Mouse (Mus musculus): ENCODE data around the gene Tymp.

The Tymp gene

DNA sequence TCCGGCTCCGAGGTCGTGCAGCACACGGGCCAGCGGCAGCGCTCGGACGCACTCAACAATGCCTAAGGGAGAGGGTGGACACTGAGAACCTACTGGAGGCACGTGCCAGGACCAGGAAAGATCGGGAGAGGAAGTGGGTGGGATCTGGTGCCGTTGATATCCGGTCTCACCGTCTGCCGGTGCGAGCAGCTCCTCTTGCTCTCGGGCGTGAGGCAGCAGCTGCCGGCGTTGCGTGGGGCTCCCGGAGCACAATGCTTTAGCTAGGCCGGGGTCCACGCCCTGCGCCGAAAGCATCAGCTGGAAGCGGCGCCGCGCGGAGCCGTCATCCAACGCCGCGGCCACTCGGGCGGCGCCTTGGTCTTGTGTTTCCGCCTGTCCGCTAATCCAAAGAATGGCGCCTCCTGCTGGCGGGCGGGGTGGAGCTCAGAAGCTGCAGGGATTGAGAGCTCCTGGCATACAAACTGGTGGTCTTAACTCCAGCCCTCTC is 3.0 kb downstream of the Tymp start, which contains the start of gene Sco2:
TSS of gene Sco2 (minus strand) at position 85 of the 487 bp plus-strand sequence.
- peak; percentile 81 to 96 for DNase-seq

DNA sequence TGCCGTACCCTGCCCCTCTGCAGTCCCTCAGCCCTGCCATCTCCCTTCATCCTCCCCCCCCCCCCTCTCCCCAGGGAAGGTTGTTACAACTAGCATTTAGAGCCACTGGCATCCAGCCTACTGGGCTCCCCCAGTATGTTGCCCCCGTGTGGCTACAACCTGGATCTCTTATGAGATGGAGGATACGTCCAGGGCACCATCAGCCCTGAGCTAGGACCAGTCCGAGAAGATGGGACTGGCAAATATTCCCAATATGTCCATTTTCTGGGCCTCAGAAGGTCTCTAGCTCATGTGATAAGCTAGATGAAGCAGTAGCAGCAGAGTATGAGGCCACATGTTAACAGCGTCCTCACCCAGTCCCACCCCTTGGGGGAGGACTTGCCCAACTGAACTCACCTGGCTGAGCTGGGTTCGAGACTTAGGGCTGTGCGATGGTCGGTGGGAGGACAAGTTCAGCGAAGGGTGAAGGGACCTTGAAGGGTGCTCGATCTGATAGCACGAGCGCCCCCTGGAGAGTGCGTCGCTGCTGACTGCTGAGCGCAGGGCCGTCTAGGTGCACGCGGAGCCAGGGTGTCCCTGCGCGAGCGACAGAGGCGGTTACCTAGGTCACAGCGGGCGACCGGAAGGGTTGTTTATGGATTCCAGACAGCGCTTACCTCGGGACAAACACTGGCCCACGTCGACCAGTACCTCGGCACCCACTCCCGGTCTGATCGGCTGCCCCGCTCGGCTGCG is 3.6 kb downstream of the Tymp start:
- peak; percentile 75 to 89 for DNase-seq

DNA sequence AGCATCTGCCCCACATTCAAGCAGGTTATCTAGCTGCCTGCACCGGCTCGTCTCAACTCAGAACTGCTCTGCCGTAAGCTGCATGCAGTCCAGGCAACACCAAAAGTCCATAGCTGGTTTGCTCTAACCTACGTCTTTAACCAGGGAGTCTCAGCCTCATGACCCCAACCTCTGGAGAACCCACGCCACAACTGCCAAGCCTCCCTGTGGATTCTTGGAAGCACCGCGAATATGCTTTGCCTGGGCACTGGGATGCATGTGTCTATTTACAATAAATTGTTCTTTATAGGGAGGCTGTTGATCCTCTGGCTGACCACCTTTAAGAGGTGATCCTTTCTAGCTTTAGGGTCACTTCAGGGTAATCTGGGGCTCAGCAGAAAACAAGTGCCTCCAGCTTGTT is 4.3 kb downstream of the Tymp start:
- no peak for DNase-seq

DNA sequence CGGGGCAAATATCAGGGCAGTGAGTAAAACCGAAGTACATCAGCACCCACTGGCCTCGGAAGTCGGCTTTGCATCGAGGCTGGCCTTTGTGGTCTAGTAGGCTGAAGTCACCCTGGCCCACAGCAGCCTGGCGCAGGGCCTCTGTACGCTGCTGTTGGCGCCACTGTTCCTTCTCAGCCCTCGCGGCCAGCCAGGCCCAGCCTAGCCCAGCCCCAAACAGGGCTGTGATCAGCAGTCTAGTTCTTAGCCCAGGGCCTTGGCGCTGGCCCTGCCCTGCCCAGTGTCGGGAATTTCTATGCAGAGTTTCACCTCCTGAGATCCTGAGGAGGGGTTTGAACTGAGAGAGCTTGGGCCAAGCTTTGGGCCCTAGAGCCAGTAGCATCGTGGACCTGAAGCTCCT is 4.8 kb downstream of the Tymp start:
- DNase-seq, result no peak

DNA sequence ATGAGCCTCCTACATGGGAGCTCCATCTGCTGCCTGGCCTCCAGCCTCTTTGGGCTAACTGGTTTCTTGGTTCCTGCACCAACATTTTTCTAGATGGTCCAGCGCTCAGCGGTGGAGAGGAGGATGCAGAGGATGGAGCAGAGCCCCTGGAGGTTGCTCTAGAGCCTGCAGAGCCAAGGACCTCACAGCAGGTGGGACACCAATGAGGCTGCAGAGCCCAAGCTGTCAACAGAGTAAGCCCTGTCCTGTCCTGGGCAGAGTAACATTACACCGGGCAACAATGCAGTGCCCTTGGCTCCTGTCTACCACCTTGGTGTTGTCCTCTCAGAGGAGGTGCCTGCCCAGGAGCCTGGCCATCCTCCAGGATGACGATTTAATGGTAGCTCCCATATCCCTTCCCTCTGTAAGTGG is 11.7 kb downstream of the Tymp start:
- DNase-seq, result no peak

DNA sequence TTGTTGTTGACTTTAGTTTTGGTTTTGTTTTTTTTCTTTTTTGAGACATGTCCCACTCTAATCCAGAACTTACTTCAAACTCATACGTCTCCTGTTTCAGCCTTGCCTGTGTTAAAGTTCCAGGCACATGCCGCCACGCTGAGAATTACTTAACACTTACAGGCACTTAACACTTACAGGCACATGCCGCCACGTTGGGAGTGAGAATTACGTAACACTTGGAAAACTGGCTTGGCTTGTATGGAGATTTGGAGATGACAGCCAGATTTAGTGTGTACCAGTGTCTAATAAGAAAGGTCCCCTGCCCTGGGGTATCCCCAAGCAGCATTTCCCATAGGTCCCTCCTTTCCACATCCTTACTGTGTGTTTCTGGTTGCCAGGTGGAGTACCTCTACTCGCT is 13.8 kb downstream of the Tymp start:
- DNase-seq, result no peak

DNA sequence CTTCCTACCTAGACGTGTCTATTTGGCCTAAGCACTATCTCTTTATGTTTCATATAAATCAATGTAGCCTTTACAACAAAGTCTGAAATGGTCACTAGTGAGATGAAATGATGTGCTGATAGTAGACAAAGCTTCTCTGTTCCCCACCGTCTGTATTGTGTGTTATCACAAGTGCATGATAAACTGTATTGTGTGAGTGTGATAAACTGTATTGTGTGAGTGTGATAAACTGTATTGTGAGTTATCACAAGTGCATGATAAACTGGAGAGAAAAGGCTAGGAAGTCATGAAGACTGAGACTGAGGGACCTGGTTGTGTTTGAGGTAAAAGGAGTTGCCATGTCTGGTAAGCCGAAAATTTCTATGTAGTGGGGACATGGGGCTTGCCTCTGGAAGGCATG is 18.1 kb downstream of the Tymp start:
- no peak for DNase-seq

DNA sequence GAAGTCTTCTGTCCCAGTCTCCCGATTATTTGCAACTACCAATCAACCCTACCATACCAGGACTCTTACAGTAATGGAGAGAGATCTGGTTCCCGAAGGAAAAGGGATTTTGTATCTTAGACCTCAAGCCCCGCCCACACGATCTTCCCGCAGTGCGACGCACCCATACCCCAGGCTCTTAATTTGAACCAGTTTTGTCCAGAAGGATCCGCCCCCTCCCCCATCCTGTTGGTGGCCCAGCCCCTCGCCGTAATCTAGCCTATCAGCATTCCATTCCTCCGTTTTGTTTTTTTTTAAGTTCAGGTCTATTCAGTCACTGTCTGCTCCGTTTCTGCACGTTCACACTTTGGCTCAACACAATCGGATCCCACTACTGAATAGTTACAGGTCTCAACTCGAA is 20.5 kb downstream of the Tymp start:
- no peak for DNase-seq

DNA sequence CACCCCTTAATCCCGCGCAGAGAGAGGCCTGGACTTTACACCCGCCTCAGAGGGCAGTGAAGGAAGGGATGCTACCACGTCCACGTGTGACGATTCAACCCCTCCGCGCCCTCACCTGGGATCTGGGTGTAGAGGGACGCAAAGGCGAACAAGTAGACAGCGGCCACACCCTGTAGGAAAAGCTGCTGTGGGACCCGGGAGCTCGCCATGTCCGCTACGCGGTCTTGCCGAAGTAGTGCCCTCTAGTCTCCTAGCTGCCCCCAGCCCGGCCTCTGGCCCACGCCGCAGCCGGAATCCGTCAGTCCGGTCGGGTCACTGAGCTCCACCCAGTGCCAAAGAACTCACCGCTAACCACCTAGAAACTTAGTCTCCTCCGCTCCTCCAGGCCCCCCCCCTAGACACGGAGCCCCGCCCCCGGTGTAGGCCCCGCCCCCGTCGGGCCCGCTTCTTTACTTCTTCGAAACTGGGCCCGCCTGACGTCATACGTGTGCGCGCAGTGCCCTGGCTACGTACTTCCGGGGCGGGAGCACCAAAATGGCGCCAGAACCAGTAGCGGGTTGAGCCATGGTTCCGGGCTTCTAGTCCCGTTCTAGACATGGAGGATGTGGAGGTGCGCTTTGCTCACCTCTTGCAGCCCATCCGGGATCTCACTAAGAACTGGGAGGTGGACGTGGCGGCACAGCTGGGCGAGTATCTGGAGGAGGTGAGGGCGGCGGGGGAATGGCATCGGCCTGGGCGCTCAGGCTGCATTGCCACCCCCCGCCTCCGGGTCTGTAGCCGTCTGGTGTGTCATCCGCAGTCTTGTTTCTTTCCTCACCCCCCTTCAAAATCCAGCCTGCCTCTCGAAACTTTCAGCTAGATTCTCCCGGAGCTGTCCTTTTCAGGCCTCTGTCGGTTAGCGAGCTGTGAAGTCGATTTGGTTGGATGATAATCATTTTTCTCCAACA is 21.3 kb downstream of the Tymp start, which contains the start of the genes Lmf2 and Ncaph2:
TSS of gene Lmf2 (minus strand) at position 419 of the 947 bp plus-strand sequence.
TSS of gene Ncaph2 (plus strand) at position 479 of the 947 bp plus-strand sequence.
- DNase-seq, result peak; percentile 90 to 95

DNA sequence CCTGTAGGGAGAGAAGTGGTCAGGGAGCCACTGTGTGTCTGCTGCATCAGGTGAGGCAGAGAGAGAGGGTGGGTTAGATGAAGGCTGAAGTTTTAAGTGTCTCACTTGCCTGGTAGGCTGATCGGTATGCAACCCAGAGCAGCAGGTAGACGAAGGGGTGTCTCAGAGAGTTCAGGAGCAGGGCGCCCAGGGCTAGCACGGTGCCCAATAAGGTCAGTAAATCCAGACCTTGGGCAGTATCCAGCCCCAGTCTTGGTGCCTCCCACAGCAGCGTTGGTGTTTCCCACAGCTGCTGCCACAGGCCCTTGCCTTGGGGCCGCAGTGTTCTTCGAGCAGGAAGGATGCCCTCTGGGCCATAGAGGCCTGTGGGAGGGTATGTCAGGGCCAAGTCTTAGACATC is 22.4 kb downstream of the Tymp start:
- no peak for DNase-seq

DNA sequence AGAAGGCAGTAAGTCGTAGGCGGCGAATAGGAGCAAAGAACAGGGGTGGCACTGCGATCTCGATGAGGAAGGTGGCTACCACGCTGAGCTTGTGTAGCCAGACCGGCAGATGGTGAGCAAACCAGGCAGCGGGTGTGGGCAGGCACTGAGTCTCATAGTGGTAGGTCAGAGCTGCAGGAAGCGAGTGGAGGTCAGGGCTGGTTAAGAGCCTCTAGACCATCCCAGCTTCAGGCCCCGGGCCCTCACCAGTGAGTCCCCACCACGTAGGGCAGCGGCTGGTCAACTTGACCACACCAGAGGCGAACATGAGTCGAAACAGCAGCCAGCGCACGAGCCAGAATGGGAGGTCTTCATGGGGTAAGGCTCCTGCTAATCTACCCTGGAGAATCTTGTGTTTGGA is 23.0 kb downstream of the Tymp start:
- no peak for DNase-seq

DNA sequence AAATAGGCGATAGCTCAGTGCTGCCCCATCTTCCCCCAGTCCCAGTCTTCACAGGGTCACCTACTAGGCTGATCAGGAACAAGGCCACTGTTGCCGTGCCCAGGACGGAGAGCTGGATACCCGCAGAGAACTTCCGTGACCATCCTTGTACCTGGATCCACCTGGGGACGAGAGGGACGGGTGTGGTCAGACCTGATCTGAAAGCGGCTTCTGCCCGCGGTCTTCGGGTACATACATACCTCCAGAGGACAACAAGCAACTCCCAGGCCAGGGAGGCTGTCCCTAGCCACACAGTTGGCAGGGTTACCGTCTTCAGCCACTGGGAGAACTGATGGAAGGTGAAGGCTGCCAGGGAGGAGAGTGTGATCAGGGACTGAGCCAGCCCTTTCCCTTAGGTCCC is 24.0 kb downstream of the Tymp start:
- DNase-seq, result no peak

DNA sequence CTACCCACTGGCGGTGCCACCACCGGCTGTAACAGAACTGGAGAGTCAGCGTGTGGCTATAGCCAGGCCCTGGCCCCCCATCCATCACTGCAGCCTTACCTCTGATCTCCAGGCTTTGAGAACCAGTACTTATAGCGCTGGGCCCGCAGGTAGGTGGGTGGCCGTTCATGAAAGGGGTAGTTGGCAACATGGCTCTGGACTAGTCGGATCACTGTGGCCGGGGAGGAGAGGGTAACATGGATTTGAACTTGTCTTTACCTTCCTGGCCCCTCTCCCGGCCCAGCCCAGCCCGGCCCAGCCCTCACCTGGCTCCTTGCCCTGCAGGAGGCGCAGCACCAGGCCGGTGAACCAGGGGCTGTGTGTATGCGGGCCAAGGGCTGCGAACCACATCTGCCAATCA is 24.8 kb downstream of the Tymp start:
- no peak for DNase-seq

DNA sequence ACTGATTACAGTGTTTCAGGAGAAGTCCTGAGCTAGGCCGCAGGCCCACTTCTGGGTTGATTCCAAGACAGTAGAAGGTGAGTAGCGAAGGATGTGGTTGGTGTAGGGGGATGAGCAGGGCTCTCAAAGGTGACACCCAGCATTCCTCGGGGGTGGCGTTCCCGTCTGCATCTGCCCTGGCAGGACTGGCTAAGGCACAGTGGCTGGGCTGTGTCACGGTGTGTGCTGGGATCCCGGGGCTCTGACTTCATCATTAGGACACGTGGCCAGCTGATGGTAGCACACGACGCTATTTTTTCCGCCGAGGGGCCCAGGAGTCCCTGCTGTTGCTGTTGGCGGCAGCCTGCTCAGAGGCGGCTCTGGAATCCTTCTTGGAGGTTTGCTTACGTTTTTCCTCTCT is 25.5 kb downstream of the Tymp start:
- DNase-seq, result no peak

DNA sequence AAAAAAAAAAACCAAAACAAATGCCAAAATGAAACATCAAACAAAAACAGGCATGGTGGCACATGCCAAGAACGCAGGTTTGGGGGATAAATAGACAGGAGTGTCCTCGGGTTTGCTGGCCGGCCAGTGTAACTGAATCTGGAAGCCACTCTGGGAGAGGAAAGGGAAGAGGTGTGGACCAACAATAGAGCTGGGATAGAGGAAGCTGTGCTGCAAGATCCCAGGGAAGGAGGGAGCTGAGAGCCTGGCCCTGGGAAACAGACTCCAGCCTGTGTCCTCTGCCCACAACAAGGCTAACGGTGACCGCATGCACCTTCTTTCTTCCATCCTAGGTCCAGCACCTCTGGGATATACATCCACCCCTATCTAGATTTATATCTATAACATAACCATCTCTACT is 26.4 kb downstream of the Tymp start:
- no peak for DNase-seq

DNA sequence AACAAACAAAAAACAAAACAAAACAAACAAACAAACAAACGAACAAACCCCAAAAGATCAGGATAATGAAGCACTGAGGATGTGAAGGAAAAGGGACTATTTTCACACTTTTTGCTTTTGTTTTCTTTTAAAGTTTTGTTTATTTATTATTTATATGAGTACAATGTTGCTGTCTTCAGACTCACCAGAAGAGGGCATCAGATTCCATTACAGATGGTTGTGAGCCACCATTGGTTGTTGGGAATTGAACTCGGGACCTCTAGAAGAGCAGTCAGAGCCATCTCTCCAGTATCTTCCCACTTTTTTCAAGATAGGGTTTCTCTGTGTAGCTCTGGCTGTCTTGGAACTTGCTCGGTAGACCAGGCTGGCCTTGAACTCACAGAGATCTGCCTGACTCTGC is 33.5 kb downstream of the Tymp start:
- no peak for DNase-seq

DNA sequence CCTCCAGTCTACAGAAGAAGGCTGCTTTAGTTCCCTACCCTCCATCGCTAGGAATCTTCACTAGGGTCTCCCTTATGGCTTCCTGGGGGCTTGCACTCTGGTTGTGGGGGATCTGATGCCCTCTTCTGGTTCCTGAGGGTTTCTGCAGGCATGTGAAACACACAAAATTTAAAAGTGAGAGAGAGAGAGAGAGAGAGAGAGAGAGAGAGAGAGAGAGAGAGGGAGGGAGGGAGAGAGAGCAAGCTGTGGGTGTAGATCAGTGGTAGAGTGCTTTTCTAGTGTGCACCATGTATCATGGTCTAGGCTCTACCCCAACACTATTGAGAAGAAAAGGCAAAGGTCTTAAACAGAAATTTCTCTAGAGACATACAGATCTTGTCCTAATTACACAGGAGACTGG is 35.2 kb downstream of the Tymp start:
- no peak for DNase-seq

DNA sequence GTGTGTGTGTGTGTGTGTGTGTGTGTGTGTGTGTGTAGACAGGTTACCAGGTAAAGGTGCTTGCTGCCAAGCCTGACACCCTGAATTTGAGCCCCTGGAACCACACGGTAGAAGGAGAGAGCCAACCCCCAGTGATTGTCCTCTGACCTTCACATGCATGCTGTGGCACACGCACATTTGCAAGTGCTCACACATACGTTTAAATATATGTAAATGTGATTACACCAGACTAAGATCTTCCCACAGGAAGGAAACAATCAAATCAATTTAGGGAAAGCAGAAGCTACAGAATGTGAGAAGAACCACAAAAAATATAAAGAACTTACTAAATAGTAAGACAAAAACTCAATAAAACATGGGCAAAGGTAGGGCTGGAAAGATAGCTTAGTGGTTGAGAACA is 36.7 kb downstream of the Tymp start:
- DNase-seq, result no peak

DNA sequence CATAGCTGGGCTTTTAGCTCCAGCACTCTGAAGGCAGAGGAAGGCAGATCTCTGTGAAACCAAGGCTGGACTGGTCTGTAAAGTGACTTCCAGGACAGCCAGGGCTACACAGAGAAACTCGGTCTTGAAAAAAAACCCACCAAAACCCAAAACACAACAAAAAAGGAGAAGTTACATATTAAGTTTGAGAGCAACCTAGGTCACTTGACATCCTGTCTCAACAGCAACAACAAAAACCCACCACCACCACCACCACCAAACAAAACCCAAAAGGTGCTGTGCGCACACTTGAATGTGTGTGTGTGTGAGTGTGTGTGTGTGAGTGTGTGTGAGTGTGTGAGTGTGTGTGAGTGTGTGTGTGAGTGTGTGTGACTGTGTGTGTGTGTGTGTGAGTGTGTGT is 37.1 kb downstream of the Tymp start:
- DNase-seq, result no peak

DNA sequence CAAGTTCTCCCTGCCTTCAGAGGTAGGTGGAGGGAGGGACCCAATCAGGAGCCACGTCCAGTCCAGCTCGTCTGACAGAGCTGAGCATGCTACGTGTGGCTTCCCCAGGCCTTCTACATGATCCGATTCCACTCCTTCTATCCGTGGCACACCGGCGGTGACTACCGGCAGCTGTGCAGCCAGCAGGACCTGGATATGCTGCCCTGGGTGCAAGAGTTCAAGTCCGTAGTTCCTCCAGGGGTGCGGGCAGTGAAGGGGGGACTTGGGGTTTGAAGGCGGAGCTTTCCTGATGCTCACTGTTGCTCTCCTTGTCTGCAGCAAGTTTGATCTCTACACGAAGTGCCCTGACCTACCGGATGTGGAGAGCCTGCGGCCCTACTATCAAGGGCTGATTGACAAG is 40.4 kb downstream of the Tymp start:
- no peak for DNase-seq

DNA sequence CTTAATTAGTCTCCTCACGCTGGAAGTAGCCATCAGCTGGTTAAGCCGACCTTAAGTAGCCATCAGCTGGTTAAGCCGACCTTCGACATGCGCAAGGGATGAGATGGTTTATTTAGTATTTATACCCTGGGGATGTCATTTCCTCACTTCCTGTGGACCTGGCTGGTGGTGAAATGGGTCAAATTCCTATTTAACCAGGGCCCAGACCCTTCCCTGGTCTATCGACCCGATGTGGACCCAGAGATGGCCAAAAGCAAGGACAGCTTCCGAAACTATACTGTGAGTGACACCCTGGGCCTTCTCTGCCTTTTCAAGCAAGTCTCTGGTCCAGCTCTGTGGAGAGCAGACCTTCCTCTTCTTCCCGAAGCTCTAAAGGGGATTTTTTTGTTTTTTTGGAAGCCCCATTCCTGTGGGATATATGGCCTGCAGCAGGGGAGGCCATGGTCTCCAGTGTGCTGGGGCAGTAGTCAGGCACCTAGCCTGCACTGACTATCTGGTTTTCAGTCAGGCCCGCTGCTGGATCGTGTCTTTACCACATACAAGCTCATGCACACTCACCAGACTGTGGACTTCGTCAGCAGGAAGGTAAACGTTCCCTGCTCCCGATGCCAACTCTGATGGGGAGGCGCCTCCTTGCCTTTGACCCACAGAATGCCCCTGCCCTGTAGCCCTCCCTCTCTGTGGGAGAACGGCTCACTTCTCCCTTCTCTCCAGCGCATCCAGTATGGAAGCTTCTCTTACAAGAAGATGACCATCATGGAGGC is 41.9 kb downstream of the Tymp start:
- no peak for DNase-seq

DNA sequence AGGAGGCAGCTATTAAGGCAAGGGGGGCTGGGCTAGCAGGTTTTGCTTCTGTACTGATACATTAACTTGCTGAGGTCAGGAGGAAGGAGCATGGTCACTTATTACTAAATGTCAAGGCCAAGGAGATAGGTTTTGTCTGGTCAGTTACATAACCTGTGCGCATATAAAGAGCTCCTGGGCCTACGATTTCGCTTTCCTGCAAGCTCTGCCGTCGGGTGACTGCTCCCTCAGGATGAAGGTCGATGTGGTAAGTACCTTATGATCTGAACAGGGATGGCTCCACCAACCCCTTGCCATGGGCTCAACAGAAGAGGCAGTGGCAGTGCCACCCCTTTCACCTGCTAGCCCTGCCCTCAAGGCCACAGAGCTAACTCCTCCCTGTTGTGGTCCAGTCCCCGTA is 42.6 kb downstream of the Tymp start, which contains the start of gene Miox:
TSS of gene Miox (plus strand) at position 128 of the 400 bp plus-strand sequence.
- DNase-seq, result no peak

DNA sequence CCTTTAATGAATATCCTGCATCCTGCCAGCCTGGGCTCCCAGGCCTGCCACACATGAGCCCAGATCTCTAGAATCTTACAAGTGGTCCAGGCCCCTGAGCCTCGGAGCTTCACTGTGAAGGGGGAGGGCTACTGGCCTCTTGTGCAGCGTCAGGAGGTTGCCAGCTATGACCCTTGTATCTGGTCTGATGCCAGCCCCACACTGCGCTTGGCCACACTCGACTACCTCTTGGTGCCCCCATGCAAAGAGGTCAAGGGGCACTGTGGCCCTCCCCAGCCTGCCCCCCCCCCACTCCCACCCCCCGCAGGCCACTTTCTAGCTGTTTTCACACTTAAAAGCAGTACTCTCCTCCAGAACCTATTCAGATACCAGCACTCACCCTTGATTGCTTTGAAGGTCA is 50.4 kb downstream of the Tymp start:
- no peak for DNase-seq
